Mouse (Mus musculus) heart, embryonic 10.5 days (tissue): ENCODE data around the gene Soga1. TPM values are rescaled to one million over a fixed set of nuclear protein-coding genes. Genes with fewer than 3 reads are reported as not detected.
A peak's percentile ranks its signal among the peaks of the same experiment; 100 is the strongest.

Experiments
- DNase-seq: peaks from one replicate; pipeline ENCODE4 v3.0.0-alpha.2; 2017; ENCODE audit warnings: low spot score
- H3K27ac ChIP-seq: fragments of 300-500 bp; sonication (generic); 2 replicates; pipeline ENCODE4 v1.5.1; 2016; ENCODE audit warnings: mild to moderate bottlenecking
- H3K27me3 ChIP-seq: fragments of 300-500 bp; sonication (generic); 2 replicates; pipeline ENCODE4 v1.6.1; 2016; ENCODE audit warnings: mild to moderate bottlenecking; ENCODE audit not compliant: poor library complexity, insufficient read depth, severe bottlenecking
- H3K36me3 ChIP-seq: fragments of 300-500 bp; sonication (generic); 2 replicates; pipeline ENCODE4 v1.6.1; 2016; ENCODE audit warnings: mild to moderate bottlenecking, moderate library complexity
- H3K4me1 ChIP-seq: fragments of 300-500 bp; sonication (generic); 2 replicates; pipeline ENCODE4 v1.6.1; 2016; ENCODE audit warnings: mild to moderate bottlenecking
- H3K4me3 ChIP-seq: fragments of 300-500 bp; sonication (generic); 2 replicates; pipeline ENCODE4 v1.5.1; 2016; ENCODE audit warnings: mild to moderate bottlenecking, moderate library complexity
- H3K9me3 ChIP-seq: fragments of 300-500 bp; sonication (generic); 2 replicates; pipeline ENCODE4 v1.6.1; 2016; ENCODE audit warnings: mild to moderate bottlenecking, moderate library complexity
- WGBS: fragments of 180-500 bp; shearing (Covaris S2); methylation state at CpG from one replicate; pipeline ENCODE4 v1.1.7; 2016; 5-methylcytosine and 5-hydroxymethylcytosine counted together
- polyA plus RNA-seq: library from polyadenylated mRNA; unstranded; fragments of >200 nt; fragmentation: Nextera tagmentation; extraction: Ambion mirVana; gene quantifications from 2 replicates; pipeline ENCODE4 v1.2.1, GENCODE M21; 2016

Soga1 gene
- polyA plus RNA-seq, 1 experiment from 2014 or later, result 3.9 TPM

- Histone ChIP-seq H3K27me3 (peaks cover 6% of the 10 kb centered on the region; the same call in 1 of the 2 replicates), H3K4me3 (peak overlapping the region; percentile 96), H3K36me3 (peaks cover 24% of the 10 kb centered on the region), H3K4me1 (peaks cover 86% of the 10 kb centered on the region), H3K9me3 (no peaks in the 10 kb centered on the region), H3K27ac (peak overlapping the region; percentile 95)
- WGBS, result 31% methylated on average over 5 of the region's 5 CpGs
- DNase-seq, result no peak
Measured at GRCm38 (mm10) chr2:157077160-157077559, 1.9 kb downstream of the Soga1 start.

GRCm38 (mm10) chr2:157076585-157076984 is 2.5 kb downstream of the Soga1 start:
- peaks cover 24% of the 10 kb centered on the region for H3K36me3 ChIP-seq
- peaks cover 6% of the 10 kb centered on the region; the same call in 1 of the 2 replicates for H3K27me3 ChIP-seq
- no peak overlapping the region for H3K27ac ChIP-seq
- H3K9me3 ChIP-seq, result no peaks in the 10 kb centered on the region
- H3K4me3 ChIP-seq, result peak overlapping the region; percentile 96; the same call in 1 of the 2 replicates
- 75% methylated on average over 7 of the region's 7 CpGs for WGBS
- no peak for DNase-seq
- peaks cover 88% of the 10 kb centered on the region for H3K4me1 ChIP-seq

GRCm38 (mm10) chr2:157075685-157076084 is 3.4 kb downstream of the Soga1 start:
- 0 out of 2 replicates have a peak overlapping the region, but pooled peaks have one; percentile 3 for H3K27ac ChIP-seq
- H3K27me3 ChIP-seq, result peaks cover 5% of the 10 kb centered on the region; the same call in 1 of the 2 replicates
- 54% methylated on average over 3 of the region's 3 CpGs for WGBS
- H3K4me3 ChIP-seq, result peak overlapping the region; percentile 1; the same call in 1 of the 2 replicates
- H3K9me3 ChIP-seq, result no peaks in the 10 kb centered on the region
- DNase-seq, result no peak
- peaks cover 24% of the 10 kb centered on the region for H3K36me3 ChIP-seq
- peaks cover 94% of the 10 kb centered on the region for H3K4me1 ChIP-seq

- WGBS, result 80% methylated on average over 3 of the region's 3 CpGs
- peaks cover 99% of the 10 kb centered on the region for H3K4me1 ChIP-seq
- H3K4me3 ChIP-seq, result peak overlapping the region; percentile 1; the same call in 1 of the 2 replicates
- no peak for DNase-seq
- no peaks in the 10 kb centered on the region for H3K9me3 ChIP-seq
- peaks cover 24% of the 10 kb centered on the region for H3K36me3 ChIP-seq
- H3K27ac ChIP-seq, result 0 out of 2 replicates have a peak overlapping the region, but pooled peaks have one; percentile 7
- peaks cover under 1% of the 10 kb centered on the region; the same call in 1 of the 2 replicates for H3K27me3 ChIP-seq
Measured at GRCm38 (mm10) chr2:157075226-157075625, 3.8 kb downstream of the Soga1 start.

- DNase-seq, result no peak
- Histone ChIP-seq H3K4me3 (peak overlapping the region; percentile 1; the same call in 1 of the 2 replicates), H3K36me3 (peaks cover 24% of the 10 kb centered on the region), H3K27me3 (no peaks in the 10 kb centered on the region), H3K4me1 (peaks cover 99% of the 10 kb centered on the region), H3K9me3 (no peaks in the 10 kb centered on the region), H3K27ac (0 out of 2 replicates have a peak overlapping the region, but pooled peaks have one; percentile 7)
- 79% methylated on average over 5 of the region's 5 CpGs for WGBS
Measured at GRCm38 (mm10) chr2:157074772-157075171, 4.3 kb downstream of the Soga1 start.

GRCm38 (mm10) chr2:157074186-157074724 is 4.8 kb downstream of the Soga1 start:
- Histone ChIP-seq H3K4me1 (peaks cover 99% of the 10 kb centered on the region), H3K9me3 (no peaks in the 10 kb centered on the region), H3K27ac (peak overlapping the region; percentile 10; the same call in 1 of the 2 replicates), H3K36me3 (peaks cover 24% of the 10 kb centered on the region), H3K4me3 (no peak overlapping the region), H3K27me3 (no peaks in the 10 kb centered on the region)
- WGBS, result 80% methylated on average over 9 of the region's 9 CpGs
- no peak for DNase-seq

- Histone ChIP-seq H3K27ac (0 out of 2 replicates have a peak overlapping the region, but pooled peaks have one; percentile 0), H3K36me3 (peaks cover 24% of the 10 kb centered on the region), H3K4me3 (no peak overlapping the region), H3K27me3 (no peaks in the 10 kb centered on the region), H3K4me1 (peaks cover 99% of the 10 kb centered on the region), H3K9me3 (no peaks in the 10 kb centered on the region)
- WGBS, result 59% methylated on average over 9 of the region's 9 CpGs
- no peak for DNase-seq
Measured at GRCm38 (mm10) chr2:157073378-157074052, 5.5 kb downstream of the Soga1 start.

GRCm38 (mm10) chr2:157072316-157072990 is 6.6 kb downstream of the Soga1 start:
- Histone ChIP-seq H3K27me3 (no peaks in the 10 kb centered on the region), H3K4me1 (peaks cover 96% of the 10 kb centered on the region), H3K27ac (peak overlapping the region; percentile 1; the same call in 1 of the 2 replicates), H3K4me3 (no peak overlapping the region), H3K9me3 (no peaks in the 10 kb centered on the region), H3K36me3 (peaks cover 27% of the 10 kb centered on the region)
- DNase-seq, result no peak
- WGBS, result 71% methylated on average over 9 of the region's 9 CpGs

- Histone ChIP-seq H3K4me3 (peak overlapping the region; percentile 12; the same call in 1 of the 2 replicates), H3K36me3 (peaks cover 24% of the 10 kb centered on the region), H3K27ac (peak overlapping the region; percentile 78), H3K4me1 (peaks cover 96% of the 10 kb centered on the region), H3K9me3 (no peaks in the 10 kb centered on the region), H3K27me3 (no peaks in the 10 kb centered on the region)
- DNase-seq, result peak; percentile 83
- WGBS, result 28% methylated on average over 2 of the region's 2 CpGs
Measured at GRCm38 (mm10) chr2:157071556-157071955, 7.5 kb downstream of the Soga1 start.

- Histone ChIP-seq H3K27ac (peak overlapping the region; percentile 78), H3K4me3 (no peak overlapping the region), H3K9me3 (no peaks in the 10 kb centered on the region), H3K4me1 (peaks cover 96% of the 10 kb centered on the region), H3K36me3 (peaks cover 24% of the 10 kb centered on the region; the same call in 1 of the 2 replicates), H3K27me3 (no peaks in the 10 kb centered on the region)
- WGBS, result 42% methylated on average over 9 of the region's 9 CpGs
- no peak for DNase-seq
Measured at GRCm38 (mm10) chr2:157070365-157070764, 8.7 kb downstream of the Soga1 start.

GRCm38 (mm10) chr2:157069755-157070315 is 9.2 kb downstream of the Soga1 start:
- peaks cover 24% of the 10 kb centered on the region; the same call in 1 of the 2 replicates for H3K36me3 ChIP-seq
- WGBS, result 35% methylated on average over 3 of the region's 3 CpGs
- H3K4me1 ChIP-seq, result peaks cover 96% of the 10 kb centered on the region
- H3K9me3 ChIP-seq, result no peaks in the 10 kb centered on the region
- DNase-seq, result no peak
- H3K4me3 ChIP-seq, result 0 out of 2 replicates have a peak overlapping the region, but pooled peaks have one; percentile 6
- H3K27ac ChIP-seq, result peak overlapping the region; percentile 78
- no peaks in the 10 kb centered on the region for H3K27me3 ChIP-seq

GRCm38 (mm10) chr2:157069355-157069735 is 9.7 kb downstream of the Soga1 start:
- Histone ChIP-seq H3K4me3 (peak overlapping the region; percentile 6; the same call in 1 of the 2 replicates), H3K4me1 (peaks cover 96% of the 10 kb centered on the region), H3K27ac (peak overlapping the region; percentile 78), H3K36me3 (peaks cover 22% of the 10 kb centered on the region; the same call in 1 of the 2 replicates), H3K9me3 (no peaks in the 10 kb centered on the region), H3K27me3 (no peaks in the 10 kb centered on the region)
- DNase-seq, result no peak
- 53% methylated on average over 3 of the region's 3 CpGs for WGBS
